Mouse (Mus musculus) brain, embryonic 14.5 days (tissue): ENCODE data around the gene Fat1.

Source experiments
- CTCF ChIP-seq: fragments of 200-500 bp; IDR thresholded peaks from 2 replicates; pipeline ENCODE4 v1.5.1; 2012; ENCODE audit warnings: inconsistent platforms, mild to moderate bottlenecking, moderate library complexity, borderline replicate concordance; ENCODE audit not compliant: insufficient read depth, insufficient read length; ENCODE audit errors: extremely low read depth
- POLR2A ChIP-seq: fragments of 200-500 bp; IDR thresholded peaks from 2 replicates; pipeline ENCODE4 v1.6.1; 2012; ENCODE audit warnings: mild to moderate bottlenecking, inconsistent platforms, borderline replicate concordance; ENCODE audit not compliant: poor library complexity, insufficient read depth, insufficient read length, severe bottlenecking; ENCODE audit errors: extremely low read depth

DNA sequence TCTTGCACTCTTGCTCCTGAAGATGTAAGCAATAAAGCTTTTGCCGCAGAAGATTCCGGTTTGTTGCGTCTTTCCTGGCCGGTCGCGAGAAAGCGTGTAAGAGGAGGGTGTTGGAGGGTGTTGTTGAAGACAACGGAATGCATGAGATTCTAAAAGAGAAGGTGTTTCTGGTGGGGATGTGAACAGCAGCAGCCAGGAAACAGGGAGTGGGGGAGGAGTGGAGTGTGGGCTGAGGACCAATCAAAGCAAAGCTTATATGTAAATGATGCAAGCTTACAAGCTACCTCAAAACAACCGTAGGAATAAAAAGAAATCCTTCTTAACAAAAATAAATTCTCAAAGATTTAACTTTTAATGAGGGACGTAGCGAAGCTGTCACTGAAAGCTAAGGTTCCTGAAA lies 127.1 kb downstream of the Fat1 start:
- TF ChIP-seq POLR2A (no peak), CTCF (no peak)
